Mouse (Mus musculus): Measurements from ENCODE around the gene Mrps12. TPM values are rescaled to one million over a fixed set of nuclear protein-coding genes. Genes with fewer than 3 reads are reported as not detected.

Mrps12 gene
- total RNA-seq (2021), result 10 to 100 TPM; 33.5 to 34.6 TPM
- long read RNA-seq, experiment 1, transcript Mrps12-201 (3 exons, 722 nt), result major isoform, 46 of 81 reads
- long read RNA-seq, experiment 1, transcript Mrps12-204 (2 exons, 883 nt), result minor isoform, 24 of 81 reads
- long read RNA-seq, experiment 1, partial matches to known transcripts, result 0 of 81 reads
- long read RNA-seq, experiment 1, other reads (novel, unspliced or antisense), result 11 of 81 reads
- long read RNA-seq, experiment 2, transcript Mrps12-204 (2 exons, 883 nt), result minor isoform, 33 of 93 reads
- long read RNA-seq, experiment 2, transcript Mrps12-201 (3 exons, 722 nt), result major isoform, 53 of 93 reads
- long read RNA-seq, experiment 2, partial matches to known transcripts, result 0 of 93 reads
- long read RNA-seq, experiment 2, other reads (novel, unspliced or antisense), result 7 of 93 reads

GRCm38 (mm10) chr7:28741709-28742438 is at the start of gene Mrps12, which contains the start of gene Sars2:
TSS of gene Mrps12 (minus strand) at chr7:28741820.
TSS of gene Sars2 (plus strand) at chr7:28741992.
- intact Hi-C loops (cut with DNase I), result no loop called here
- peak; percentile 88 to 97 for DNase-seq

GRCm38 (mm10) chr7:28790066-28790806 is 48.6 kb upstream of the Mrps12 start:
- intact Hi-C loops (cut with DNase I), result no loop called here
- no peak for DNase-seq

- DNase-seq, result no peak
- intact Hi-C loops (cut with DNase I), result no loop called here
Measured at GRCm38 (mm10) chr7:28789235-28789634, 47.6 kb upstream of the Mrps12 start.

- intact Hi-C loops (cut with DNase I), result no loop called here
- no peak for DNase-seq
Measured at GRCm38 (mm10) chr7:28788307-28789195, 46.9 kb upstream of the Mrps12 start, which contains the start of gene Rinl. TSS of gene Rinl (plus strand) at chr7:28788969.

GRCm38 (mm10) chr7:28787884-28788283 is 46.3 kb upstream of the Mrps12 start:
- intact Hi-C loops (cut with DNase I), result no loop called here
- no peak for DNase-seq

GRCm38 (mm10) chr7:28785161-28785560 is 43.5 kb upstream of the Mrps12 start:
- no peak for DNase-seq
- intact Hi-C loops (cut with DNase I), result no loop called here

- intact Hi-C loops (cut with DNase I), result no loop called here
Measured at GRCm38 (mm10) chr7:28781261-28781663, 39.6 kb upstream of the Mrps12 start.

GRCm38 (mm10) chr7:28780857-28781256 is 39.2 kb upstream of the Mrps12 start:
- no peak for DNase-seq
- intact Hi-C loops (cut with DNase I), result no loop called here

More at GRCm38 (mm10) chr7:28781261-28781663, 39.6 kb upstream of the Mrps12 start:
- DNase-seq, result no peak

GRCm38 (mm10) chr7:28780067-28780658 is 38.5 kb upstream of the Mrps12 start:
- peak; percentile 81 to 88 for DNase-seq
- intact Hi-C loops (cut with DNase I), result no loop called here

GRCm38 (mm10) chr7:28778825-28779224 is 37.2 kb upstream of the Mrps12 start:
- DNase-seq, result no peak
- intact Hi-C loops (cut with DNase I), result no loop called here

GRCm38 (mm10) chr7:28775129-28775528 is 33.5 kb upstream of the Mrps12 start:
- intact Hi-C loops (cut with DNase I), result no loop called here
- DNase-seq, result no peak

- intact Hi-C loops (cut with DNase I), result no loop called here
- no peak for DNase-seq
Measured at GRCm38 (mm10) chr7:28774164-28774563, 32.5 kb upstream of the Mrps12 start.

- no peak for DNase-seq
- intact Hi-C loops (cut with DNase I), result no loop called here
Measured at GRCm38 (mm10) chr7:28773163-28773562, 31.5 kb upstream of the Mrps12 start.

- intact Hi-C loops (cut with DNase I), result no loop called here
- no peak for DNase-seq
Measured at GRCm38 (mm10) chr7:28771867-28772266, 30.2 kb upstream of the Mrps12 start.

- intact Hi-C loops (cut with DNase I), result no loop called here
- DNase-seq, result no peak
Measured at GRCm38 (mm10) chr7:28770309-28770708, 28.7 kb upstream of the Mrps12 start.

GRCm38 (mm10) chr7:28769414-28769958 is 27.9 kb upstream of the Mrps12 start:
- intact Hi-C loops (cut with DNase I), result no loop called here
- no peak for DNase-seq

GRCm38 (mm10) chr7:28767462-28767965 is 25.9 kb upstream of the Mrps12 start, which contains the start of gene Nfkbib:
TSS of gene Nfkbib (minus strand) at chr7:28767512.
- intact Hi-C loops (cut with DNase I), result no loop called here
- DNase-seq, result no peak

GRCm38 (mm10) chr7:28766910-28767309 is 25.3 kb upstream of the Mrps12 start:
- intact Hi-C loops (cut with DNase I), result no loop called here
- no peak for DNase-seq

All from gastrocnemius, postnatal 36 days (tissue).